Mouse (Mus musculus) bone marrow, adult 2 months (tissue): ENCODE results near the gene Capn5.

Experiments
- CTCF ChIP-seq: fragments of 200-500 bp; IDR thresholded peaks from 2 replicates; pipeline ENCODE4 v1.5.1; 2011; ENCODE audit warnings: low read length, control low read depth; ENCODE audit not compliant: control insufficient read depth, insufficient read depth
- POLR2A ChIP-seq: fragments of 200-500 bp; IDR thresholded peaks from 2 replicates; pipeline ENCODE4 v1.6.1; 2011; ENCODE audit warnings: low read depth, mild to moderate bottlenecking, control low read depth, low read length, borderline replicate concordance; ENCODE audit not compliant: control insufficient read depth

GRCm38 (mm10) chr7:98189745-98190144 is 11.7 kb upstream of the Capn5 start:
- no peak for TF ChIP-seq CTCF
- no peak for TF ChIP-seq POLR2A
